Mouse (Mus musculus): ENCODE results near the gene Cux1. TPM values are rescaled to one million over a fixed set of nuclear protein-coding genes. Genes with fewer than 3 reads are reported as not detected.

Cux1 gene
- polyA plus RNA-seq, 1 experiment, result 69.2 TPM

DNA sequence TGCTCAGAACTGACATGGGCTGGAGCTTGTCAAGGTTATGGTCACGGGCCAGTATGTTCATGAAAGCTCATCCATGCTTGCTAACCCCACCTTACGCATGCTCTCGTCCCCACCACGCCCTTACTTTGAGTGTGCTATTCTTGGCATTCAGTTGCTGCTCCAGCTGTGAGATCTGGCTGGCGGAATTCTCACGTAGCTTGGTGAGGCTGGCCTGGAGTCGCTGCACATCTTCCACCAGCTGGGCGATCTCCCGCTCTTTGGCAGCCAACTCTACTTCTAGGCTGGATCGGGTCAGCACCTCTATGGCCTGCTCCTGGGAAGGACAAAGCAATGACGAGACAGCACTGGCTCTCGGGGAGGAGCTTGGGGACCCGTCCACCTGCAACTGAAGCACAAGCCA, 240.7 kb downstream of the Cux1 start:
- no peak for TF ChIP-seq POLR2A (IDR thresholded peaks at IDR 0.05; ENCODE audit: borderline replicate concordance, insufficient read depth, low read length)
- no peak for TF ChIP-seq CTCF (IDR thresholded peaks at IDR 0.05; ENCODE audit: borderline replicate concordance, insufficient read depth, low read depth, low read length)
- no peaks in the 10 kb centered on the region for H3K27me3 ChIP-seq (ENCODE audit: control insufficient read depth, insufficient read depth, low read length)
- DNase-seq, result no peak
- WGBS, result 65% methylated on average over 13 of the region's 13 CpGs
- peaks cover 16% of the 10 kb centered on the region for H3K4me1 ChIP-seq (ENCODE audit: control insufficient read depth, insufficient read depth, low read length)
- H3K4me3 ChIP-seq (replicated peaks; ENCODE audit: insufficient read depth, low read depth, low read length), result no peak overlapping the region
- H3K27ac ChIP-seq (ENCODE audit: insufficient read depth, low read length), result no peak overlapping the region

DNA sequence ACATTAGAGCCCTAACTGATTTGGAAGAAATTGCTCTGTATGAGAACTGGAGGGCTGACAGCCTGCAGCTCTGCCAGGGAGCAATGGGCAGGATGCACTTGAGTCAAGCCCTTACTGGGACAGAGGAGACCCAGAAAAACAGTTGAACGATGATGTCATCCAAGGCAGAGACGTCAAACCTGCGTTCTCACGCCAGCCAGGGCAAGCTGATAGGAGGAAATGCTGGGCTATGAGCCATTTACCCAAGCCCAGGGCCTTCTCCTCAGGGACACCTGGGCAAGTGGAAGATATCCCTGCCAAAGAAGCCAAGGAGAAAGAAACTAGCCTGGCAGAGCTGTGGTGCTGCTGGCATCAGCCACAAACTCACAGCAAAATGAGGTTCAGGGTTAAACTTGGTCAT, 242.8 kb downstream of the Cux1 start:
- Histone ChIP-seq H3K4me3 (replicated peaks; ENCODE audit: insufficient read depth, low read depth, low read length) (no peak overlapping the region), H3K4me1 (ENCODE audit: control insufficient read depth, insufficient read depth, low read length) (peaks cover 16% of the 10 kb centered on the region), H3K27ac (ENCODE audit: insufficient read depth, low read length) (peak overlapping the region; percentile 69; the same call in 1 of the 2 replicates), H3K27me3 (ENCODE audit: control insufficient read depth, insufficient read depth, low read length) (no peaks in the 10 kb centered on the region)
- peak; percentile 73 to 87 for DNase-seq
- WGBS, result 5% methylated on average over 4 of the region's 4 CpGs
- TF ChIP-seq CTCF (IDR thresholded peaks at IDR 0.05; ENCODE audit: borderline replicate concordance, insufficient read depth, low read depth, low read length) (no peak), POLR2A (IDR thresholded peaks at IDR 0.05; ENCODE audit: borderline replicate concordance, insufficient read depth, low read length) (no peak)

DNA sequence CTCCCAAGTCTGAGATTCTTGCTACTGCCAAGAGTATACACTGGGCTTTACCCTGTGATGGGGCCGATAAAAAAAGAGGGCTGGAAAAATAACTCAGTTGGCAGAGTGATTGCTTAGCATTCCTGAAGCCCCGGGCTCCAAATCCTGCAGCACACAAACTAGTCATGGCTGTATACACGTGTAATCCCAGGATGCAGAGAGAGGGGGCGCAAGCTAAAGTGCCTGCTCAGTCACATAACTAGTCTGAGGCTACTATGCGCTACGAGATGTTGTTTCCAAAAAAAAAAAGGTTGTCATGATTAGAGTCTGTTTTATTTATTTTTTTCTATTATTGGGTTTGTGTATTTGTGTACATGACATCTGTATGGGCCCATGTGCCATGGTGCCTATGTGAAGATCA, 245.9 kb downstream of the Cux1 start:
- Histone ChIP-seq H3K4me3 (replicated peaks; ENCODE audit: insufficient read depth, low read depth, low read length) (no peak overlapping the region), H3K27me3 (ENCODE audit: control insufficient read depth, insufficient read depth, low read length) (no peaks in the 10 kb centered on the region), H3K4me1 (ENCODE audit: control insufficient read depth, insufficient read depth, low read length) (peaks cover 16% of the 10 kb centered on the region), H3K27ac (ENCODE audit: insufficient read depth, low read length) (no peak overlapping the region)
- TF ChIP-seq CTCF (IDR thresholded peaks at IDR 0.05; ENCODE audit: borderline replicate concordance, insufficient read depth, low read depth, low read length) (peak; percentile 32; the same call in 1 of the 2 replicates), POLR2A (IDR thresholded peaks at IDR 0.05; ENCODE audit: borderline replicate concordance, insufficient read depth, low read length) (no peak)
- WGBS, result 74% methylated on average over 6 of the region's 6 CpGs
- DNase-seq, result no peak

DNA sequence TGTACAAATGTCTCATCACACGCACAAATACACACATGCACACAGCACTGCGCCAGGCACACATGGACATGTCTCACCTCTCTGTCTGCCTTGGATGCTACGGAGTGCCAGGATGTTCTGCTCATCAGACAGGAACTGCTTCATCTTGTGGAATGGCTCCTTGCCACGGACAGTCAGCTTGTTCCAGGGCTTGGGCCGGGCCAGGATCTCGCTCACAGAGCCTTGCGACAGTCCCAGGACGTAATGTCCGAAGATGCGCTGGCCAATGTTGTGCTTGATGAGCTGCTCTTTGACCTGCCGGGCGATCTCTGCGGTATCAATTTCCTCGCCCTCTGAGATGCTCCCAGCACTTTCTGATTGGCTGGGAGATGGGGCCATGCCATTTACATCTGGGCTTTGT, 254.7 kb downstream of the Cux1 start:
- H3K27ac ChIP-seq (ENCODE audit: insufficient read depth, low read length), result no peak overlapping the region
- no peak for TF ChIP-seq POLR2A (IDR thresholded peaks at IDR 0.05; ENCODE audit: borderline replicate concordance, insufficient read depth, low read length)
- TF ChIP-seq CTCF (IDR thresholded peaks at IDR 0.05; ENCODE audit: borderline replicate concordance, insufficient read depth, low read depth, low read length), result no peak
- no peaks in the 10 kb centered on the region for H3K27me3 ChIP-seq (ENCODE audit: control insufficient read depth, insufficient read depth, low read length)
- peaks cover 8% of the 10 kb centered on the region; the same call in 1 of the 2 replicates for H3K4me1 ChIP-seq (ENCODE audit: control insufficient read depth, insufficient read depth, low read length)
- peak; percentile 62 to 72 for DNase-seq
- 39% methylated on average over 14 of the region's 14 CpGs for WGBS
- H3K4me3 ChIP-seq (replicated peaks; ENCODE audit: insufficient read depth, low read depth, low read length), result no peak overlapping the region

DNA sequence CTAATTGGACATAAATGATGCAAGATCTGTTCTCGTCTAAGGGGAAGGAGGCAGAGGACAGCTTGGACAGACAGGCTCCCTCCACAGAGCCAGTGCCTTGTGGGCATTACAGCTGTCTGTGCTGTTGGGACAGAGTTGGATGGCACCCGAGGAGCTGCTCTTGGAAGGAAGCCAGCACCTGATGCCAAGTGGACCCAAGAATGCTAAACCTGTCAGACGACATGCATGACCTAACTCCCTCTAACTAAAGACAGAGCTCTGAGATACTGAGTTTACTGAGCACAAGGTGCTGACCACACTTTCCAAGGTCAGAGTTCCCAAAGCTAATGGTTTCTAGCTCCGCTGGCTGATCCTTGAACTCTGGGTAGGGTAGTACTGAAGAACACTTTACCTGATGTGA, 255.1 kb downstream of the Cux1 start:
- Histone ChIP-seq H3K4me3 (replicated peaks; ENCODE audit: insufficient read depth, low read depth, low read length) (no peak overlapping the region), H3K27ac (ENCODE audit: insufficient read depth, low read length) (no peak overlapping the region), H3K4me1 (ENCODE audit: control insufficient read depth, insufficient read depth, low read length) (peaks cover 8% of the 10 kb centered on the region; the same call in 1 of the 2 replicates), H3K27me3 (ENCODE audit: control insufficient read depth, insufficient read depth, low read length) (no peaks in the 10 kb centered on the region)
- DNase-seq, result peak in 1 of 2 experiments; percentile 43
- WGBS, result 24% methylated on average over 4 of the region's 4 CpGs
- TF ChIP-seq CTCF (IDR thresholded peaks at IDR 0.05; ENCODE audit: borderline replicate concordance, insufficient read depth, low read depth, low read length) (no peak), POLR2A (IDR thresholded peaks at IDR 0.05; ENCODE audit: borderline replicate concordance, insufficient read depth, low read length) (no peak)

DNA sequence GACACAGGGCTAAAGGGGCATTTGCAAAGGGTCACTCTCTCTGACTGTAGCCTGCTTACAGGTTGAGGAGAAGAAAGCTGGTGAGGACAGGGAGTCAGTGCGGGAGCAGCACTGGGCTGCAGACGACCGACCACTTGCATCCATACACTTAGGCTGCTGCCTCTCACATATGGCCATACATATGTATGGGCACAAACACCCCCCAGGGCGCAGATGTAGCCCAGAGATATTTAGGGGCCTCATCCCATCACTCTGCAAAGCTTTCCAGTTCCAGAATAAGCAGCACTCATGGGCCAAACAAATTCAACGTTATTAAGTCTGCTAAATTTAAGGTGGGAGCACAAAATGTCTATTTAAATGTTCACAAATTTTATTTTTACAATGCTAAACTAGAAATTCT, 261.0 kb downstream of the Cux1 start:
- H3K4me3 ChIP-seq (replicated peaks; ENCODE audit: insufficient read depth, low read depth, low read length), result no peak overlapping the region
- TF ChIP-seq CTCF (IDR thresholded peaks at IDR 0.05; ENCODE audit: borderline replicate concordance, insufficient read depth, low read depth, low read length) (no peak), POLR2A (IDR thresholded peaks at IDR 0.05; ENCODE audit: borderline replicate concordance, insufficient read depth, low read length) (no peak)
- DNase-seq, result no peak
- H3K4me1 ChIP-seq (ENCODE audit: control insufficient read depth, insufficient read depth, low read length), result 0 out of 2 replicates have a peak, but pooled peaks cover 2% of the 10 kb centered on the region
- 86% methylated on average over 5 of the region's 5 CpGs for WGBS
- no peak overlapping the region for H3K27ac ChIP-seq (ENCODE audit: insufficient read depth, low read length)
- H3K27me3 ChIP-seq (ENCODE audit: control insufficient read depth, insufficient read depth, low read length), result no peaks in the 10 kb centered on the region

DNA sequence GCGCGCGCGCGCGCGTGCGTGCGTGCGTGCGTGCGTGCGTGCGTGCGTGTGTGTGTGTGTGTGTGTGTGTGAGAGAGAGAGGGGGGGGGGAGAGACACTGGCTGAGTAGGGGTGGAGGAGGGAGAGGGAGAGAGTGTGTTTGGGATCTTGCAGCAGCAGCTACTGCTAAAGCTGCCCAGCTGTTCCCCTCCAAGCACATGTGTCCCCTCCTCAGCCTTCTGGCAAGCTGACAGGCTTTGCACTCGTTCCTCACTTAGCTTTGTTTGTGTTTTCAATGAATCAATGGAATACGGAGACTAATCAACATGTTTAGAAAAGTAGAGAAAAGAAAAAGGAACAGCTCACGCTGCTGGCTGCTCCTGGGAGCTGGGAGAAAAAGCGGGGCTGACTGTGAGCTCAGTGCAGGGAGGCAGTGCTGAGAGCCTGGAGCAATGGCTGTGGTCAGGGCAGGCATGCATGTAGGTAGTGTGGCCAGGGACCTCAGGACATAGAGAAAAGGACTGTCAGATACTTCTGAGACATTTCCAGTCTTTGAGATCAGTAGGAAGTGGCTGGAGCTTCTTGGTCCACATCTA, 263.8 kb downstream of the Cux1 start:
- no peak overlapping the region for H3K27ac ChIP-seq (ENCODE audit: insufficient read depth, low read length)
- WGBS, result 82% methylated on average over 19 of the region's 19 CpGs
- DNase-seq, result no peak

DNA sequence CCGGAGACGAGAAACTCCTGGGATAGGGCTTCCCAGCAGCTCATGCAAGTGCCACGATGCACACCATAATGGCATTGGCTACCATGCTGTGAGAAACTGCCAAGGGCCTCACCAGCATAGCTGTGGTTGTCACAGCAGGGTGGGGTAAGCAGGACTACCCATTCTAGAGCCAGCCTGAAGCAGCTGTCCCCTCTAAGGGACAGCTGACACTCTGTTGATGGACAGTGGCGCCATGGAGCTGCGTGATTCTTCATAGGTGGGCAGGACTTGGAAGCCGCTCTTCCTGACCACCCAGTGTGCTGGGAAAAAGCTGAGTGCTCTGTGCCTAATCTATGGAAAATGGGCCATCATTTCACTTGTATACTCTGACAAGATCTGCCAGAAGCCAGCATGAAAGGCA, 266.4 kb downstream of the Cux1 start:
- 24% methylated on average over 6 of the region's 6 CpGs for WGBS

More for the DNA sequence above, 263.8 kb downstream of the Cux1 start:
- no peak for TF ChIP-seq POLR2A (IDR thresholded peaks at IDR 0.05; ENCODE audit: borderline replicate concordance, insufficient read depth, low read length)
- TF ChIP-seq CTCF (IDR thresholded peaks at IDR 0.05; ENCODE audit: borderline replicate concordance, insufficient read depth, low read depth, low read length), result no peak
- Histone ChIP-seq H3K4me3 (replicated peaks; ENCODE audit: insufficient read depth, low read depth, low read length) (no peak overlapping the region), H3K27me3 (ENCODE audit: control insufficient read depth, insufficient read depth, low read length) (no peaks in the 10 kb centered on the region), H3K4me1 (ENCODE audit: control insufficient read depth, insufficient read depth, low read length) (0 out of 2 replicates have a peak, but pooled peaks cover 2% of the 10 kb centered on the region)

More for the DNA sequence above, 266.4 kb downstream of the Cux1 start:
- Histone ChIP-seq H3K4me3 (replicated peaks; ENCODE audit: insufficient read depth, low read depth, low read length) (no peak overlapping the region), H3K27me3 (ENCODE audit: control insufficient read depth, insufficient read depth, low read length) (no peaks in the 10 kb centered on the region), H3K4me1 (ENCODE audit: control insufficient read depth, insufficient read depth, low read length) (peaks cover 6% of the 10 kb centered on the region; the same call in 1 of the 2 replicates), H3K27ac (ENCODE audit: insufficient read depth, low read length) (no peak overlapping the region)
- DNase-seq, result no peak
- TF ChIP-seq POLR2A (IDR thresholded peaks at IDR 0.05; ENCODE audit: borderline replicate concordance, insufficient read depth, low read length) (no peak), CTCF (IDR thresholded peaks at IDR 0.05; ENCODE audit: borderline replicate concordance, insufficient read depth, low read depth, low read length) (no peak)

All from cerebellum, adult 2 months (tissue).